Mouse (Mus musculus) gastrocnemius, postnatal 14 days (tissue): ENCODE results near the gene Ahsg. TPM values are rescaled to one million over a fixed set of nuclear protein-coding genes. Genes with fewer than 3 reads are reported as not detected.
"Not testable (repeated sequence)": the region's sequence is repeated elsewhere in the genome, so short reads cannot be mapped to it uniquely, and the experiment has no call there.

ENCODE experiments used
- DNase-seq: peaks from one replicate; pipeline ENCODE4 v3.0.0; 2021; ENCODE audit warnings: mixed read lengths
- intact Hi-C: fragments of 180-260 bp; cut with DNase I; formaldehyde crosslinking; loops from one replicate; pipeline ENCODE4 v1.15.1; 2025; ENCODE audit warnings: low total_unique reads
- total RNA-seq, 2 experiments: library from RNA; stranded (reverse); gene quantifications; 2 replicates each; pipeline ENCODE4 v1.2.3; 2021

The Ahsg gene
- total RNA-seq, 2 experiments from 2014 or later = 0.23 to 0.58 TPM

DNA sequence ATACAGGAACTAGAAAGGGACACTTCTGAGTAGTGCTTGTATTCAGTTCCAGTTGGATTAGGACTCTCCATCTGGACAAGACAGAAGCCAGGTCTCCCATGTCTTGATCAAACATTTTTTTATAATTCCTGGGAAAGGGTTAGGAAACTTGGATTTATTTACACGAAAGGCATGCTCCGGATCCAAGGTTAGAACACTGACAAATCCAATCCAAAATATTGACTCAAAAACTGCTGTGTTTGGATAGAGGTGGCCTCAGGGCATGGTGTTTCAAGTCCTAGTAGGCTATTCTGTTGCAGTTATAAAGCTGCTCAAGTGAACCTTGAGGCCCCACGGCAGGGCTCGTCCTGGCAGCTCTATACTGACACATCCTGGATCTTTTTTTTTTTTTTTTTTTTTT is 31.4 kb downstream of the Ahsg start:
- no peak for DNase-seq
- intact Hi-C loops = no loop called here

DNA sequence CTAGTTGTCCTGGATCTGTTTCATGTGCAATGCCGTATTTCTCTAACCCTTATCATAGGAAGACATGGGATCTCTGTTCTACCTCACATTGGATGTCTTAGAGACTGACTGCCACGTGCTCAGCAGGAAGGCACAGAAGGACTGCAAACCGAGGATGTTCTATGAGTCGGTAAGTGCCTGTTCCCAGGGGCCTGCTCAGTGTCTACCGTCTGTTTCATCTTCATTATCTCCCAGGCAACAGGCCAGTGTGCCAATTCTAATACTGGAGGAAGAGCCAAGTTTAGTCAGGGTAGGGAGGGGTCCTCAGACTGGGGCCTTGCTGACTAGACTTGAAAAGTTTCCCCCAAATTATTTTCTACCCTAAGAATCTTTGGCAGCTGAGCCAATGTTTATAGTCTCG is 38.5 kb downstream of the Ahsg start:
- intact Hi-C loops = no loop called here

DNA sequence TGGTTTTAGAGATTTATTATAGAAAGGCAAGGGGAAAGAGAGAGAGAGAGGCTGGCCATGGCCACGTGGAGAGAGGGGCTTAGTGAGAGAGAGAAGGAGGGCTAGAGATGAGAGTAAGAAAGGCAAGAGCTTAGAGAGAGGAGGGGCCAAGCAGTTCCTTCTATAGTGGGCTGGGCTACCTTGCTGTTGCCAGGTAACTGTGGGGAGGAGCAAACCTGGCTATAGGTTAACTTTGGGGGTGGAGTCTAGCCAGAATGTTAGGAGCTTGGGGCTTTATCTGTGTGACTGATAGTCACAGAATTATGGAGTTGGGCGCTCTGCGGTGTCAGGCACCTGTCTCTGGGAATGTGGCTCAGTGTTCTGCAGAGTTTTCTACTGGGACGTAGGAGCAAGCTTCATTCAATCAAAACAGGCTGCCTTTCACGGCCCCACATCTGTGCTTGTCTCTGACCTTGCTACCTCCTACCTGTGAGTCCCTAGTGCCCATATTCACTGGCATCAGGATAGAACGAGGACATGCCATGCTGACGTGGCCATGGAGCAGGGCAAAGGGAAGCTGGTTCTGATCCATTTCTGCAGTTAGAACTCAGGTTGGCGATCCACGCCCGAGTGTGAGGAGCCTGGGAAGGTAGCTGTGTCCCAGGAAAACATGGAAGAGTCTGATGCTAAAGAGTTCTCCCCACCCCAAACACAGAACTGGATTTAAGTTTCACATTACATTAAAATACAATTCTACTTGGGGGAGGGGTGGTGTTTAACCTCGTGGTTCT is 40.5 kb downstream of the Ahsg start:
- no peak for DNase-seq
- intact Hi-C loops = no loop called here

More for the DNA sequence above, 38.5 kb downstream of the Ahsg start:
- DNase-seq = no peak

DNA sequence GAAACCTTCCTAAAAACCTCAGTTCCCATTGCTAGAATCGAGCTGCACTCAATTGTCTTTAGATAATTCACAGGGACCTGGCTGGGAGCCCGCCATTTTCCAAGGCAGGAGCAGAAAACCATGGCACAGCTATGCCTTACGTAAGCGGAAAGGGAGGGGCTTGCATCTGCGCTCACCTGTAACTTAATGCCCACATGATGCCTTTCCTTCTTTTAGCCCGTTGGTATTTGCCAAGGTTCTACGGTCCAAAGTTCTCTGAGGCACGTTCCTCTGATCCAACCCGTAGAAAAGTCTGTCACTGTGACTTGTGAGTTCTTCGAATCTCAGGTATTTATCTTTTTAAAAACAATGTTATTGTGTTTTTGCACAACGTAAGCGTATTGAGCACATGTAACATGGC is 46.6 kb downstream of the Ahsg start:
- DNase-seq = no peak
- intact Hi-C loops = no loop called here

DNA sequence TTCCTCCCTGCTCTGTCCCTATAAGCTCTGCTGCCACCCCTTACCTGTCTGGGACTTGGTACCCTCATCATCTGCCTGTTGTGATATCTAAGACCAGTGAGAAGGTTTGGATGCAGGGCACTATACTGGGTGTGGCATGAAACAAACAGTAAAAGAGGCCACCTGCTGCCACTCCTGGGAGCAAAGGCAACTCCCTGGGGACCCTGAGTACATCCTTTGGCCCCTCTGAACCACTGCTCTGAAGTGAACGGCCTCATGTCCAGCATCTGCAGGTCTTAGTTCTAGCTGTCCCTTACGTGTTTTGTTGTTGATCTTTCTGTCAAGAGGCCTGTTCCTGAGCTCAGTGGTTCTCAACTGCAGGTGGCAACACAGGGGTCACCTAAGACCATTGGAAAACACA is 47.5 kb downstream of the Ahsg start:
- no peak for DNase-seq

DNA sequence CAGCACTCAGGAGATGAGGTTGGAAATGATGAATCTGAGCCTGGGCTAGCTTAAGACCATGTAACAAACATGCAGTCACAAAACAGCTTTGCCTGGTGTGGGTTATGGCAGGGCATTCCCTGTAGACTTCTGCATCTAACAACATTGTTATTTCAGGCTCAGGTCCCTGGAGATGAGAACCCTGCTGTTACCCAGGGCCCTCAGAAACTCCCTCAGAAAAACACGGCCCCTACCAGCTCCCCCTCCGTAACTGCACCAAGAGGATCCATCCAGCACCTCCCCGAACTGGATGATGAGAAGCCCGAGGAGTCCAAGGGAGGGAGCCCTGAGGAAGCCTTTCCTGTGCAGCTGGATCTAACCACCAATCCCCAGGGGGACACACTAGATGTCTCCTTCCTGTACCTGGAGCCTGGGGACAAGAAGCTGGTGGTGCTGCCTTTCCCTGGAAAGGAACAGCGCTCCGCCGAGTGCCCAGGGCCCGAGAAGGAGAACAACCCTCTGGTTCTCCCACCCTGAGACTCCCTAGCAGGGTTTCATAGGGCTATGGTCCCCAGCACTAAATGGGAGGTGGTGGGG is 48.1 kb downstream of the Ahsg start:
- DNase-seq = no peak
- intact Hi-C loops = no loop called here

More for the DNA sequence above, 47.5 kb downstream of the Ahsg start:
- intact Hi-C loops = no loop called here

DNA sequence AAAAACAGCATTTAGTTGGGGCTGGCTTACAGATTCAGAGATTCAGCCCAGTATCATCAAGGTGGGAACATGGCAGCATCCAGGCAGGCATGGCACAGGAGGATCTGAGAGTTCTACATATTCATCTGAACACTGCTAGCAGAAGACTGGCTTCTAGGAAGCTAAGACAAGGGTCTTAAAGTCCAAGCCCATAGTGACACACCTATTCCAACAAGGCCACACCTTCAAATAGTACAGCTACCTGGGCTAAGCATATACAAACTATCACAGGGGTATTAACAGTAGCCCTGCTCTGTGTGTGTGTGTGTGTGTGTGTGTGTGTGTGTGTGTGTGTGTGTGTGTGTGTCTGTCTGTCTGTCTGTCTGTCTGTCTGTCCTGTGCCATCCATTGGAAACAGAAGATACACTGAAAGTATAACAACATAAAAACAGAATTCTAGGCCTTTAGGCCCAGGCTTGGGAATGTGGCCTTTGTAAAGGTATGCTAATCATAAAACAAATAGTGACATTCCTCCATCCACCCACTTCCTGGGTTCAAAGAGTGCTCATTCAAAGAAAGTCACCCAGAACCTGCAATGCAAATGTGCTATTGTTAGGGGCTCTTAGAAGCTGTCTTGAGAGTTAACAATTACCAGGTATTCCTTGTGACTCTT is 50.9 kb downstream of the Ahsg start:
- DNase-seq, intact Hi-C loops: not testable (repeated sequence)

DNA sequence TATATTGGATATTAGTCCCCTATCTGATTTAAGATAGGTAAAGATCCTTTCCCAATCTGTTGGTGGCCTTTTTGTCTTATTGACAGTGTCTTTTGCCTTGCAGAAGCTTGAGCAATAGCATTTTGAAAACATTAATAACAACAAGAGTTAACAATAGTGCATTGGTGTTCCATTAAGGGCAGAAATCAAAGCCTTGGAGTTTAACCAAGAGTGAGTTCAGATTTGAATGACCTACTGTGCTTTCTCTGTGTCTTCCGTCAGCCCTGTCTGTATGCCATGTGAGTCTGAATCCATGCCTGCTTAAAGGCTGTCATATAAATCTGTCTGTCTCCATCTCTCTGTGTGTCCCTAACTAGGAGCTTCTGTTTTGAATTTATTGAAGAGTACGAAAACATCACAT is 56.3 kb downstream of the Ahsg start:
- no peak for DNase-seq
- intact Hi-C loops = no loop called here

Other genes with a start within 250 kb of the Ahsg start
- gene Dgkg, start 234.1 kb upstream of the Ahsg start, total RNA-seq = under 1 TPM; 0.82 to 0.94 TPM
- gene Crygs, start 79.7 kb upstream of the Ahsg start, total RNA-seq = not detected
- gene Tbccd1, start 33.6 kb upstream of the Ahsg start, total RNA-seq = 1 to 10 TPM; 5.0 to 6.2 TPM
- 10 to 100 TPM; 36.0 to 41.9 TPM for gene Dnajb11, start 33.4 kb upstream of the Ahsg start, total RNA-seq
- gene Fetub, start 27.1 kb downstream of the Ahsg start, total RNA-seq = not detected
- not detected for gene Hrg, start 59.8 kb downstream of the Ahsg start, total RNA-seq
- gene Kng2, start 138.2 kb downstream of the Ahsg start, total RNA-seq = not detected
- gene Kng1, start 166.6 kb downstream of the Ahsg start, total RNA-seq = not detected
- gene Eif4a2, start 216.2 kb downstream of the Ahsg start, total RNA-seq = 100 to 1,000 TPM; 294 to 336 TPM
- 1 to 10 TPM; 6.1 to 6.5 TPM for gene Rfc4, start 236.5 kb downstream of the Ahsg start, total RNA-seq